Mouse (Mus musculus) R1 (cell line): ENCODE results near the gene Dcp1a.

Experiments
- DNase-seq: peaks from one replicate; pipeline ENCODE4 v3.0.0-alpha.2; 2018; ENCODE audit warnings: low read depth, low spot score

The Dcp1a gene

GRCm38 (mm10) chr14:30479361-30479948 lies at the start of gene Dcp1a:
Gene Dcp1a, plus strand, starts transcription at chr14:30479535.
- DNase-seq, result peak; percentile 98

GRCm38 (mm10) chr14:30429606-30430005 lies 49.7 kb upstream of the Dcp1a start:
- peak; percentile 68 for DNase-seq

GRCm38 (mm10) chr14:30430026-30430425 lies 49.3 kb upstream of the Dcp1a start:
- DNase-seq, result peak; percentile 60

GRCm38 (mm10) chr14:30430446-30430845 lies 48.9 kb upstream of the Dcp1a start:
- DNase-seq, result peak; percentile 84

GRCm38 (mm10) chr14:30435316-30435715 lies 44.0 kb upstream of the Dcp1a start:
- DNase-seq, result no peak

GRCm38 (mm10) chr14:30439915-30440314 lies 39.4 kb upstream of the Dcp1a start:
- no peak for DNase-seq

- no peak for DNase-seq
Observed at GRCm38 (mm10) chr14:30455801-30456595, 23.3 kb upstream of the Dcp1a start.

GRCm38 (mm10) chr14:30457436-30457835 lies 21.9 kb upstream of the Dcp1a start:
- DNase-seq, result no peak

GRCm38 (mm10) chr14:30457897-30458296 lies 21.4 kb upstream of the Dcp1a start:
- DNase-seq, result no peak

- DNase-seq, result no peak
Observed at GRCm38 (mm10) chr14:30458820-30459219, 20.5 kb upstream of the Dcp1a start.

GRCm38 (mm10) chr14:30459891-30460523 lies 19.3 kb upstream of the Dcp1a start:
- peak; percentile 75 for DNase-seq

GRCm38 (mm10) chr14:30463312-30463711 lies 16.0 kb upstream of the Dcp1a start:
- no peak for DNase-seq

GRCm38 (mm10) chr14:30473605-30474004 lies 5.7 kb upstream of the Dcp1a start:
- peak; percentile 52 for DNase-seq

GRCm38 (mm10) chr14:30474416-30474815 lies 4.9 kb upstream of the Dcp1a start:
- no peak for DNase-seq

GRCm38 (mm10) chr14:30491342-30491741 lies 12.0 kb downstream of the Dcp1a start, which contains the start of gene Cacna1d:
Gene Cacna1d, minus strand, starts transcription at chr14:30491455.
- no peak for DNase-seq

GRCm38 (mm10) chr14:30493276-30493675 lies 13.9 kb downstream of the Dcp1a start:
- DNase-seq, result no peak

- DNase-seq, result no peak
Observed at GRCm38 (mm10) chr14:30494998-30495397, 15.7 kb downstream of the Dcp1a start.

- DNase-seq, result no peak
Observed at GRCm38 (mm10) chr14:30498202-30498601, 18.9 kb downstream of the Dcp1a start.

GRCm38 (mm10) chr14:30504990-30505389 lies 25.7 kb downstream of the Dcp1a start:
- no peak for DNase-seq

GRCm38 (mm10) chr14:30510214-30510763 lies 31.0 kb downstream of the Dcp1a start:
- DNase-seq, result no peak

GRCm38 (mm10) chr14:30512896-30513295 lies 33.6 kb downstream of the Dcp1a start:
- DNase-seq, result no peak
